Mouse (Mus musculus) lung, adult 2 months (tissue): ENCODE results near the gene Adcy10. TPM values are rescaled to one million over a fixed set of nuclear protein-coding genes. Genes with fewer than 3 reads are reported as not detected.

Experiments
- DNase-seq: peaks from one replicate; pipeline ENCODE4 v3.0.0; 2022
- H3K4me1 ChIP-seq: fragments of 200-500 bp; 2 replicates; pipeline ENCODE4 v1.6.1; 2011; ENCODE audit warnings: low read length; ENCODE audit not compliant: control insufficient read depth, insufficient read depth
- H3K4me3 ChIP-seq: fragments of 200-500 bp; replicated peaks from 2 replicates; pipeline ENCODE3; 2011; ENCODE audit warnings: low read depth, mild to moderate bottlenecking, control low read depth, low read length; ENCODE audit errors: extremely low read depth
- CTCF ChIP-seq: fragments of 200-500 bp; IDR thresholded peaks from 2 replicates; pipeline ENCODE4 v1.5.1; 2011; ENCODE audit warnings: mild to moderate bottlenecking, low read length, control low read depth; ENCODE audit not compliant: insufficient read depth
- POLR2A ChIP-seq: fragments of 200-500 bp; IDR thresholded peaks from 2 replicates; pipeline ENCODE4 v1.6.1; 2011; ENCODE audit warnings: low read depth, mild to moderate bottlenecking, control low read depth, low read length, borderline replicate concordance; ENCODE audit errors: extremely low read depth
- WGBS: fragments of 180-500 bp; shearing (Covaris S2); methylation state at CpG from one replicate; pipeline ENCODE4 v1.1.7; 2018; 5-methylcytosine and 5-hydroxymethylcytosine counted together
- polyA plus RNA-seq: library from polyadenylated mRNA; depleted of rRNA; stranded (reverse); fragments of >200 nt; gene quantifications from 2 replicates; pipeline ENCODE4 v1.2.3, GENCODE M21; 2012

Adcy10 gene
- polyA plus RNA-seq, 1 experiment, result 0.14 TPM

DNA sequence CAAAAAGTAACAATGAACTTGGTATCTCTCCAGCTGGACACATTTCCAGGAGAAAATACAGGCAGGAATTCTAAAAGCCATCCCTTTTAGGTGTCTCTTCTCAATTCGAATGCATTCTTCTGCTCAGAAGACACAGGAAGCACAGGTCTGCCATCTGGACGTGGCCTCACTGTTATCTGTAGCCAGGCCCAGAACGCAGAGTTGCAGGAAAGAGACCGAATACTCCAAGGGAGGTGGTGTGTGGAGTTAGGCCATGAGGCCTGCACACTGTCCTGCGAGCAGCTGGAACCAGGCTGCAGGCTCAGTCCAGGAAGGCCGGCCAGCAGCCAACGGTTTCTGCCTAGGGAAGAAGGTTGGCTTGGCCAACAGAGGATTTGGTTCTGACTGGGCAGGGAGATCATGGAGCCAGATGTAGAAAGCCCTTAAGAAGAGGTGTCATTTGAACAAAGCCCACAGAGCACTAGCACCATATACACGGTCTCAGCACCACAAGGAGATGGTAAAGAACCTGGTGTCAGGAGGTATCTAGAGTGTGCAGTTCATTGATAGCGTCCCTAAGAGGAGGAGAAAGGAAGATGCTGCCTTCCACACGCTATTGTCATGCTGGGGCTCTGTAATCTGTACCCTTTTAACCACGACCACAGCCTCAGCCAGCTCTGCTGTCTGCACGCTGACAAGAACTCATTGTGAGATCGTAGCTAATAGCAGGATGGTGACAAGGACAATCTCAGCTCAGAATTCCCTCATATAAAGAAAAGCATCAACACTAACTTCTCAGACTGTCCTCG, 107.5 kb downstream of the Adcy10 start:
- H3K4me1 ChIP-seq, result peaks cover 17% of the 10 kb centered on the region
- no peak overlapping the region for H3K4me3 ChIP-seq
- WGBS, result 75% methylated on average over 14 of the region's 14 CpGs
- no peak for TF ChIP-seq CTCF
- TF ChIP-seq POLR2A, result no peak
- DNase-seq, result no peak

GRCm38 (mm10) chr1:165594699-165595421, 109.9 kb downstream of the Adcy10 start:
- Histone ChIP-seq H3K4me1 (no peaks in the 10 kb centered on the region; the same call in 1 of the 2 replicates), H3K4me3 (no peak overlapping the region)
- no peak for TF ChIP-seq CTCF
- no peak for TF ChIP-seq POLR2A
- DNase-seq, result no peak
- 75% methylated on average over 15 of the region's 15 CpGs for WGBS

GRCm38 (mm10) chr1:165601775-165602280, 116.8 kb downstream of the Adcy10 start:
- Histone ChIP-seq H3K4me1 (no peaks in the 10 kb centered on the region), H3K4me3 (no peak overlapping the region)
- DNase-seq, result no peak
- no peak for TF ChIP-seq POLR2A
- 80% methylated on average over 10 of the region's 10 CpGs for WGBS

DNA sequence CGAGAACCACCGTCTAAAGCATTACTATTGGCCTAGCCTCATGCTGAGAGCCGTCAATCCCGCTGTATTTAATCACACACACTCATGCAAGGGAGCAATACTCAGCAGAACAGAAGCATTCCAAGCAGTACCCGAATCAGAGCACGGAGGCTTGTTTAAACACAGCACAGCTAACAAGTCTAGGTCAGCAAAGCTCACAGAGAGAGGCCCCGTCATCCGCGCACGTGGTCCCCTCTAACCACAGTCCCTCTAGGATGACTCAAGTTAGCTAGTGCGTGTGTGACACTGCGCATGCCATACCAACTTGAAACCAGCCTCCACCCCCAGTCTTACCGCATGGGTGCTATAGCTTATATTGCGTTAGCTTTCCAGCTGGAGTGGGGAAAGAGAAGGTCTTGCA, 118.2 kb downstream of the Adcy10 start:
- TF ChIP-seq CTCF (no peak), POLR2A (no peak)
- Histone ChIP-seq H3K4me1 (no peaks in the 10 kb centered on the region), H3K4me3 (no peak overlapping the region)
- DNase-seq, result no peak
- 59% methylated on average over 14 of the region's 14 CpGs for WGBS

DNA sequence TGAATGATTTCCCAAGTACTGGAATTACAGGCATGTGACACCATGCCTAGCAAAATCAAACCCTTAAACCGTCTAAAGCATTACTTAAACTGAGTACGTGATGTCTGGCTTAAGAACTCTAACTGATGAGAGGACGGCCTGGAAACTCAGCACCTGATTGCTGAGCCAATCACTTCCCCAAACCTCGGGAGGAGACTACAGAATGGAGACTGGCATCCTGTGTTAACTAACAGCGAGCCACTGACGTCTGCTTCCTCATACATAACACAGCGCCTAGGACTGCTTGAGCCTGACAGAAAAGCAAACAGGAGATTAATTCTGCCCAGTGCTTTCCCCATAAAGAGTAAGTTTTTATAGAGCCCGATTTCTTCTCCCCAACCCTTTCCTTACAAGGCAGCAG, 119.2 kb downstream of the Adcy10 start:
- H3K4me1 ChIP-seq, result no peaks in the 10 kb centered on the region
- no peak for DNase-seq
- no peak for TF ChIP-seq POLR2A
- TF ChIP-seq CTCF, result no peak
- H3K4me3 ChIP-seq, result no peak overlapping the region
- WGBS, result 68% methylated on average over 8 of the region's 8 CpGs

DNA sequence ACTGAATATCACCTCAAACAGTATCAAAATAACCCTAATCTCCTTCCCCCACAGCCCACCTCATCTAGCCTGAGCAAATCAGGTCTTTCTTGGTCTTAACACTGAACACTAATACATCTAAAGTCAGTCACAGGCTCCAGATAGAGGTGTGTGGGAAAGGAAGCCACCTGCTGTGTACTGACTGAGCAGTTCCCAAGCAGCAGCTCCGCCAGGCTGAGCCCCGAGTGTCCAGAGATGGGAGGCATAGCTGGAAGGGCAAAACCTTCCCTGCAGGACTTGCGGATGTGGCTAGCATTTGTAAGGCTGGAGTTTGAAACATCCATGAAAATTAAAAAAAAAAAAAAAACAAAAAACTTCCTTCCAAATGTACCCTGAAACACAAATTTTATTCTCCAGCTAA, 120.1 kb downstream of the Adcy10 start:
- H3K4me1 ChIP-seq, result no peaks in the 10 kb centered on the region; the same call in 1 of the 2 replicates
- no peak for TF ChIP-seq CTCF
- no peak for TF ChIP-seq POLR2A

DNA sequence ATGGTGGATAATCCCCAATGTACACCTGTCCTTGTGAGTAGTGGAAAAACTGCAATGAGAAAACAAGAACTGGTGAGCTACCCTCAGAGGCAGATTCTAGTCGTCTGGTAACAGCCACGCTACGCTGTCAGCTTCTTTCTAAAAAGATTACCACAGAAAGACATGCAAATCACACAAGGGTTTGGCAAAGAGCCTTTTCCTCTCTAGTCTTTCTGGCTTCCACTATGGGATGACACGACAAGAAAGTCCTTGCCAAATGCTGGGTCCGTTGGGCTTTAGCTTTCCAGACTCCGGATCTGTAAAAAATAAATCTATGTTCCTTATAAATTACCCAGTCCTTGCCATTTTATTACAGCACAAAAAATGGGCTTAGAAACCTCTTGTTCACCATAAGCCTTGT, 120.8 kb downstream of the Adcy10 start:
- no peaks in the 10 kb centered on the region; the same call in 1 of the 2 replicates for H3K4me1 ChIP-seq
- TF ChIP-seq POLR2A (no peak), CTCF (no peak)
- DNase-seq, result no peak
- 71% methylated on average over 6 of the region's 6 CpGs for WGBS
- no peak overlapping the region for H3K4me3 ChIP-seq

More for the DNA sequence above, 120.1 kb downstream of the Adcy10 start:
- no peak for DNase-seq
- H3K4me3 ChIP-seq, result no peak overlapping the region
- WGBS, result 83% methylated on average over 3 of the region's 3 CpGs

- Histone ChIP-seq H3K4me3 (no peak overlapping the region), H3K4me1 (no peaks in the 10 kb centered on the region; the same call in 1 of the 2 replicates)
- no peak for DNase-seq
- WGBS, result 76% methylated on average over 4 of the region's 4 CpGs
- TF ChIP-seq POLR2A (no peak), CTCF (no peak)
Observed at GRCm38 (mm10) chr1:165608904-165609303, 123.9 kb downstream of the Adcy10 start.

DNA sequence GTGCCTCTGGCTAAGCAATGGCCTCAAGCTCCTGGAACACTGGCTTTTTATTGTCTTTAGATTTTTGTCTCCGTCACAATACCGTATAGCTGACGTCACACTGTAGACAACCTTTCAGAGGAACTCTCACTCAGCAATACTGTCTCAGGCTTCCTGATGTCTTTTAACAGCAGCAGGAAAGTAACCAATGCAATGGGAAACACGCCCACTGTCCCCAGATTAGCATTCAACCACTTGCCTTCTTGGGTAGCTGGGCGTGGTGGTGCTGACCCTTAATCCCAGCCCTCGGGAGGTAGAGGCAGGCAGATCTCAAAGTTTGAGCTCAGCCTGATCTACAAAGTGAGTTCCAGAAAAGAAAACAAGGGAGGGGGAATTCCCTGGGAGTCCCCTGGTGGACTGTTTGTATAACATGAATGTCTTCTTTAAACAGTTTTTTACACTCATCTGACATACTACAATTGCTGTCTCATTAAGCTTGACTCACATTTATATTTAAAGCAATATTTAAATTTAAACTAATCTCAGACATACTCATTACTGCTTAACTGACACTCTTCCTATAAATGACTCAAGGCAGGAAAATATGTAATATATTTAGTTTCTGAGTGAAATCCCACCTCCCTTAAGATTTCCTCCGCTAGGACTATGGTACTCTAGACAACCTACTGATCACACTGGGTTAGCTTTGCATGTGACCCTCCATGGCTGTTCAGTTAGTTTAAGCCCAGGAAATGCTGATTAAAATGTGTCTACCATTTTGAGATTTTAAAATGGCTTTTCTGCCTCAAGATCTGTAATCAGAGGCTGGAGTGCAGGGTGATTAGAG, 124.7 kb downstream of the Adcy10 start:
- 53% methylated on average over 7 of the region's 7 CpGs for WGBS
- TF ChIP-seq POLR2A, result no peak
- no peak for TF ChIP-seq CTCF
- no peak for DNase-seq
- no peaks in the 10 kb centered on the region; the same call in 1 of the 2 replicates for H3K4me1 ChIP-seq
- no peak overlapping the region for H3K4me3 ChIP-seq
